Mouse (Mus musculus): ENCODE measurements at regions not wholly inside any gene's neighbourhood (a gene's known extent, or its start where the extent isn't known, plus 50 kb on each side); places are given as distances from the start of the nearest gene placed in this dataset.

DNA sequence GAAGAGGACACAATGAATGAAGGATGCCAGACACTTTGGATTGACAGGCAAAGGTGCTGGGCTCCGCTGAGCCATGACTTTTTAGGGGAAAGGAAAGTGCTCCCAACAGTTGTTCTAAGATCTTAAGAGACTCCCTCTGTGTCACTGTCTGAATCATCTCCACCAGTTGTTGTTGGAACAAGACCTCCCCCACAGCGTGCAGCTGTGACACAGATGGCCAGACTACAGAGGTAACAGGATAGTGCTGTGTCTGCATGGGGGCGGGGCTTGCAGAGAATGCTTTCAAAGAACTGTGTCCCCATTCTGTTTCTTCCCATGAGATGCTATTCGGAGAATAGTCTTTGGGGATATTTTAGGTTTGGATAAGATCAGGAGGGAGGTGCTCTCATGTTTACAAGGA is 61.7 kb upstream of the Dpyd start:
- DNase-seq: no peak
- TF ChIP-seq POLR2A (IDR thresholded peaks at IDR 0.05; ENCODE audit: borderline replicate concordance, insufficient read depth, low read length): no peak
- no peak for TF ChIP-seq CTCF (IDR thresholded peaks at IDR 0.05; ENCODE audit: borderline replicate concordance, insufficient read depth, low read depth, low read length)
- WGBS: 32% methylated on average over 4 of the region's 4 CpGs

DNA sequence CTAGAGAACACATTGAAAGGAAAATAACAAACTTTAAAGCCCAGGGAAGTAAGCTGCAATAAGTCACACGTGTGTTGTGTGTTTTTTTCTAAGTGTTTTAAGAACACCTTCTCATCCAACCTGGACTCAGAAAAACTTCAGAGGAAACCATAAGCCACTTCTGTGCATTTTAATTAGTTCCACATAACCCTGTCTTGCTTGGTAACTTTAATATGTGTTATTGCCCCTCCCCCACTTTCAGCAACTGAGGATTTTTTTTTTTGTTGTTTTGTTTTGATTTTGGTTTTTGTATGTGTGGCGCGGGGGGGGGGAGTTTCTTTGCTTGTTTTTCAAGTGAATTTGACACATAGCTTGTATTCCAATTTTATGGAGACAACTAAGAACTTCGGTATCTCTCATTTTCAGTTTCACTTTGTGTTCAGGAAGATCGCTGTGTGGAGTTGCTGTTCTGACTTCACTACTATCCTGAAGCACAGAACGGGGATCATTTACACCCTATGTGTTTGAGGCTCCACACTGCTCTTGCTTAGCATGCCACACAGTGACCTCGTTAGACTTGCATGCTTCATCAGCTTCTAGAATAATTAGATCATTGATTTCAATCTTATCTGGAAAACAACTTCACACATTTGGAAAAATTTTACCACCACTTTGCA is 54.2 kb upstream of the Dpyd start:
- no peaks in the 10 kb centered on the region for H3K27me3 ChIP-seq (ENCODE audit: control insufficient read depth, insufficient read depth, low read length)
- H3K27ac ChIP-seq (ENCODE audit: insufficient read depth, low read length): no peak overlapping the region
- WGBS: 73% methylated on average over 7 of the region's 7 CpGs
- no peak for DNase-seq
- H3K4me1 ChIP-seq (ENCODE audit: control insufficient read depth, insufficient read depth, low read length): no peaks in the 10 kb centered on the region
- H3K4me3 ChIP-seq (replicated peaks; ENCODE audit: insufficient read depth, low read depth, low read length): no peak overlapping the region
- TF ChIP-seq CTCF (IDR thresholded peaks at IDR 0.05; ENCODE audit: borderline replicate concordance, insufficient read depth, low read depth, low read length) (no peak), POLR2A (IDR thresholded peaks at IDR 0.05; ENCODE audit: borderline replicate concordance, insufficient read depth, low read length) (no peak)

More for the DNA sequence above, 61.7 kb upstream of the Dpyd start:
- H3K27ac ChIP-seq (ENCODE audit: insufficient read depth, low read length): no peak overlapping the region
- no peaks in the 10 kb centered on the region for H3K27me3 ChIP-seq (ENCODE audit: control insufficient read depth, insufficient read depth, low read length)
- no peaks in the 10 kb centered on the region for H3K4me1 ChIP-seq (ENCODE audit: control insufficient read depth, insufficient read depth, low read length)
- no peak overlapping the region for H3K4me3 ChIP-seq (replicated peaks; ENCODE audit: insufficient read depth, low read depth, low read length)

DNA sequence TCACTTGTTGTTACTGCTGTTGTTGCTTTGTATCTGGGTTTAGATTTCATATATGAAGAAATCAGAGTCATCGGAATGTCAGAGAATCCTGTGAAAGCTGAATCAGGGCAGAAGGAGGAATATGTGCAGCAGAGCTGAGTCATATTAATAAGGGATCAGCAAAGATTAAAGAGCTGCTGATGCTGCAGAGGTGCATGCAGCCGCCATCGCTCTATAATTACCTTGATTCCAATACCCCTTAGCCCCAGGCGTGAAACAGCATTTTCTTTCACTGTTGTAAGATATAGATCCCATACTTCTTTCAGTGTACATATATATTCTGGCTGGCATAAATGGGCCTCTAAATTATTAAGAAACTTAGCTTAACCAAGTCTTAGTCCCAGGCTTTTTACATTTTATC is 51.1 kb upstream of the Dpyd start:
- no peaks in the 10 kb centered on the region for H3K4me1 ChIP-seq (ENCODE audit: control insufficient read depth, insufficient read depth, low read length)
- 96% methylated on average over 4 of the region's 4 CpGs for WGBS
- no peak for TF ChIP-seq POLR2A (IDR thresholded peaks at IDR 0.05; ENCODE audit: borderline replicate concordance, insufficient read depth, low read length)
- no peak for TF ChIP-seq CTCF (IDR thresholded peaks at IDR 0.05; ENCODE audit: borderline replicate concordance, insufficient read depth, low read depth, low read length)
- no peak overlapping the region for H3K27ac ChIP-seq (ENCODE audit: insufficient read depth, low read length)
- H3K4me3 ChIP-seq (replicated peaks; ENCODE audit: insufficient read depth, low read depth, low read length): no peak overlapping the region
- no peaks in the 10 kb centered on the region for H3K27me3 ChIP-seq (ENCODE audit: control insufficient read depth, insufficient read depth, low read length)
- no peak for DNase-seq

DNA sequence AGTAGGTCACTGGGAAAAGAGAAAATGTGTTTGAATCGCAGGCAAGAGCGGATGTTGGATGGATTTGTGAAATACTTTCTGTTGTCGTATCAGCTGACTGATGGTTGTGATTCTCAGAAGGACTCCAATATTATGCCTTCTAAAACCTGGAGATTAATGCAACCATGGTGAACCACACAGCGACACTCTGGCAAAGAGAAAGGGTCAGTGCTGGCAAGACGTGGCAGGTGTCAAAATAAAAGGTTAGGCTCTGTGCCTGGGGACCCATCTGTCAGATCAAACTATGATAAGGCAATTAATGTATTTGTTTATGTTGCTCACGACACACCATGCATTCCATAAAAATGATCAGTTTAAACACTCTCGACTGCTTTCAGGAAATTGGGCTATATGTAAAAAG is 50.0 kb upstream of the Dpyd start:
- TF ChIP-seq CTCF (IDR thresholded peaks at IDR 0.05; ENCODE audit: borderline replicate concordance, insufficient read depth, low read depth, low read length): no peak
- no peak for TF ChIP-seq POLR2A (IDR thresholded peaks at IDR 0.05; ENCODE audit: borderline replicate concordance, insufficient read depth, low read length)
- WGBS: 17% methylated on average over 7 of the region's 7 CpGs
- Histone ChIP-seq H3K4me3 (replicated peaks; ENCODE audit: insufficient read depth, low read depth, low read length) (no peak overlapping the region), H3K27ac (ENCODE audit: insufficient read depth, low read length) (no peak overlapping the region), H3K27me3 (ENCODE audit: control insufficient read depth, insufficient read depth, low read length) (no peaks in the 10 kb centered on the region), H3K4me1 (ENCODE audit: control insufficient read depth, insufficient read depth, low read length) (no peaks in the 10 kb centered on the region)
- peak in 1 of 2 experiments; percentile 17 for DNase-seq

All from cerebellum, adult 2 months (tissue).